Comparison of ENCODE assay signal across 24 mouse cellular contexts in the genomic region with DNA sequence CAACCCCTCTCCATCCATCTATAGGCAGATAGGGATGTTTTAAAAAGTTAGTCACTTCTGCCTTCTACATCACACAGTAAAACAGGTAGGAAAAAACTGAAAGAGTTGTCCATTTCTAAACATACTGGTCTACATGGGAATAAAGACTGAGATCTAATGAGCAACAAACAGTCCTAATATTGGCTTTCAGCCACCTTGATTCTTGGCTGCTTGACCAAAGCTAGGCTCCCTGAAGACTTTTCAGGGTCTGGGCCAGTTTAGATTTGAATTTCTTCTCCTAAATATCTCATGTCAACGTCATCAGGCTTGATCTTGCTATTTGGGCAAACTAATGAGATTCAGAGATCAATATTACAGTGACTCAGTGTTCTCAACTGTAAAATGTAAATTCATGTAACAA. TPM values are rescaled to one million over a fixed set of nuclear protein-coding genes. Genes with fewer than 3 reads are reported as not detected.
DNase-seq lines count a peak whose midpoint lies in the region.
"Had no signal": no experiment of that assay in that cellular context is flagged by ENCODE, and none has a peak within 500 bp of the region (broad histone marks: within the 10 kb centered on the region; RNA-seq: fewer than 3 reads in every experiment).

No protein-coding gene starts in this region.

- no peak overlapping the region for H3K27ac ChIP-seq in heart, embryonic 10.5 days
- H3K27ac ChIP-seq: embryonic facial prominence, embryonic 10.5 days; embryonic facial prominence, embryonic 15.5 days; forebrain, embryonic 12.5 days; hindbrain, embryonic 14.5 days; kidney, embryonic 15.5 days; liver, embryonic 14.5 days; macrophage; midbrain, embryonic 15.5 days had no signal

- DNase-seq in cerebellum, postnatal 10 days: peak; percentile 77 to 81
- DNase-seq in cerebellum, postnatal 4 days (ENCODE audit: low spot score in 2 of 2): no peak
- peak; percentile 82 for DNase-seq in heart, adult 11 months
- no peak for DNase-seq in heart, embryonic 10.5 days (ENCODE audit: low spot score)
- DNase-seq in NIH3T3 (ENCODE audit: low read depth): peak; percentile 25
- DNase-seq in adipocyte (ENCODE audit: low spot score): peak; percentile 40
- no peak for DNase-seq in frontal cortex, adult 2 months (ENCODE audit: extremely low spot score in 1 of 2, low spot score in 1 of 2)
- DNase-seq: adrenal gland, adult 8-10 months; B cell, adult 2 months; forebrain, postnatal 0 days; kidney, postnatal 25 days; liver; lung, adult 2 months; lung, postnatal 10 days; spleen, adult 18-20 months; thymus, postnatal 25 days had no signal

- peaks cover 2% of the 10 kb centered on the region; the same call in 1 of the 2 replicates for H3K4me1 ChIP-seq in heart, embryonic 10.5 days

- peaks cover 94% of the 10 kb centered on the region for H3K36me3 ChIP-seq in heart, embryonic 10.5 days

- H3K4me3 ChIP-seq in heart, embryonic 10.5 days: no peak overlapping the region
- H3K4me3 ChIP-seq: embryonic facial prominence, embryonic 10.5 days; embryonic facial prominence, embryonic 15.5 days; forebrain, embryonic 12.5 days; kidney, embryonic 15.5 days; midbrain, embryonic 15.5 days had no signal

- 92% methylated on average over 1 of the region's 1 CpGs for WGBS in heart, embryonic 10.5 days

- no peaks in the 10 kb centered on the region for H3K27me3 ChIP-seq in heart, embryonic 10.5 days (ENCODE audit: insufficient read depth, poor library complexity, severe bottlenecking)
- H3K27me3 ChIP-seq: embryonic facial prominence, embryonic 15.5 days; forebrain, embryonic 12.5 days; kidney, embryonic 15.5 days; midbrain, embryonic 15.5 days had no signal

- no peaks in the 10 kb centered on the region for H3K9me3 ChIP-seq in heart, embryonic 10.5 days
- H3K9me3 ChIP-seq: embryonic facial prominence, embryonic 10.5 days; embryonic facial prominence, embryonic 15.5 days; forebrain, embryonic 12.5 days; kidney, embryonic 15.5 days; midbrain, embryonic 15.5 days had no signal

RNA-seq across cellular contexts. Expression of a gene that starts 20.9 kb away (rescaled TPM):
- polyA plus RNA-seq in heart, embryonic 10.5 days (2016; fragmentation: Nextera tagmentation; extraction: Ambion mirVana): 12.0 and 16.5 TPM in 2 replicates
- polyA plus RNA-seq in frontal cortex, adult 2 months (2012; rRNA removed): 183 and 199 TPM in 2 replicates

RNA-seq across cellular contexts. Expression of a gene that starts 43.9 kb away (rescaled TPM):
- 1.9 and 3.6 TPM in 2 replicates for polyA plus RNA-seq in heart, embryonic 10.5 days (2016; fragmentation: Nextera tagmentation; extraction: Ambion mirVana)
- 73.1 and 77.0 TPM in 2 replicates for polyA plus RNA-seq in frontal cortex, adult 2 months (2012; rRNA removed)

RNA-seq across cellular contexts. Expression of a gene that starts 57.9 kb away (rescaled TPM):
- 2.9 and 3.5 TPM in 2 replicates for polyA plus RNA-seq in heart, embryonic 10.5 days (2016; fragmentation: Nextera tagmentation; extraction: Ambion mirVana)
- 98.6 and 106 TPM in 2 replicates for polyA plus RNA-seq in frontal cortex, adult 2 months (2012; rRNA removed)

Comparison
In these comparisons a context has a peak if more than half of its experiments do, and no peak if none do; other contexts are left out.
1. DNase-seq: peak in cerebellum, postnatal 10 days (2 of 2), heart, adult 11 months (single experiment), NIH3T3 (single experiment) and adipocyte (single experiment); none in cerebellum, postnatal 4 days (0 of 2), heart, embryonic 10.5 days (single experiment) and frontal cortex, adult 2 months (0 of 2).
2. RNA of a gene that starts 20.9 kb away (polyA plus RNA-seq): 183 to 199 TPM in frontal cortex, adult 2 months; 12.0 to 16.5 TPM in heart, embryonic 10.5 days; every median in the first group is over 10 times any median in the second.
3. RNA of a gene that starts 43.9 kb away (polyA plus RNA-seq): 73.1 to 77.0 TPM in frontal cortex, adult 2 months; 1.9 to 3.6 TPM in heart, embryonic 10.5 days; every median in the first group is over 10 times any median in the second.
4. RNA of a gene that starts 57.9 kb away (polyA plus RNA-seq): 98.6 to 106 TPM in frontal cortex, adult 2 months; 2.9 to 3.5 TPM in heart, embryonic 10.5 days; every median in the first group is over 10 times any median in the second.